Mouse (Mus musculus) heart, postnatal 10 days (tissue): Measurements from ENCODE around the gene Abraxas2. TPM values are rescaled to one million over a fixed set of nuclear protein-coding genes. Genes with fewer than 3 reads are reported as not detected.

Experiments used
- DNase-seq, 2 experiments: peaks; one replicate each; pipeline ENCODE4 v3.0.0; 2021
- intact Hi-C: fragments of 180-260 bp; cut with DNase I; formaldehyde crosslinking; loops from one replicate; pipeline ENCODE4 v1.15.1; 2025
- total RNA-seq, 2 experiments: library from RNA; stranded (reverse); gene quantifications; 2 replicates each; pipeline ENCODE4 v1.2.3; 2021

Gene Abraxas2
- total RNA-seq, 2 experiments from 2014 or later: 23.9 to 27.9 TPM

GRCm38 (mm10) chr7:132852173-132852844, 6.7 kb upstream of the Abraxas2 start, which contains the start of gene Eef1akmt2:
Gene Eef1akmt2 (minus strand): TSS chr7:132852673.
- intact Hi-C loops: loop anchor here (1.0 kb wide), 1 partner anchor 196 kb away; no protein-coding TSS in a partner anchor
- peak; percentile 87 to 88 for DNase-seq

GRCm38 (mm10) chr7:132853361-132853760, 5.7 kb upstream of the Abraxas2 start:
- DNase-seq: no peak
- intact Hi-C loops: no loop called here

- no peak for DNase-seq
- intact Hi-C loops: no loop called here
These were observed 5.1 kb upstream of the Abraxas2 start for GRCm38 (mm10) chr7:132853946-132854345.

GRCm38 (mm10) chr7:132856083-132856482, 2.9 kb upstream of the Abraxas2 start:
- intact Hi-C loops: no loop called here

GRCm38 (mm10) chr7:132858043-132858608, 899 bp upstream of the Abraxas2 start:
- no peak for DNase-seq
- intact Hi-C loops: no loop called here

More at GRCm38 (mm10) chr7:132856083-132856482, 2.9 kb upstream of the Abraxas2 start:
- DNase-seq: no peak

GRCm38 (mm10) chr7:132866316-132866715, 7.3 kb downstream of the Abraxas2 start:
- intact Hi-C loops: no loop called here
- no peak for DNase-seq

- no peak for DNase-seq
- intact Hi-C loops: no loop called here
These were observed 14.0 kb downstream of the Abraxas2 start for GRCm38 (mm10) chr7:132873043-132873442.

GRCm38 (mm10) chr7:132875391-132876086, 16.5 kb downstream of the Abraxas2 start:
- intact Hi-C loops: loop anchor here (5.0 kb wide), 1 partner anchor 112 kb away; no protein-coding TSS in a partner anchor
- no peak for DNase-seq

- intact Hi-C loops: loop anchor here (5.0 kb wide), 1 partner anchor 122 kb away; no protein-coding TSS in a partner anchor
- no peak for DNase-seq
These were observed 21.3 kb downstream of the Abraxas2 start for GRCm38 (mm10) chr7:132880276-132880675.

- DNase-seq: no peak
- intact Hi-C loops: loop anchor here (5.0 kb wide), 1 partner anchor 120 kb away; no protein-coding TSS in a partner anchor
These were observed 23.3 kb downstream of the Abraxas2 start for GRCm38 (mm10) chr7:132882343-132882742.

GRCm38 (mm10) chr7:132884031-132884430, 25.0 kb downstream of the Abraxas2 start:
- no peak for DNase-seq

GRCm38 (mm10) chr7:132887019-132887804, 28.2 kb downstream of the Abraxas2 start:
- intact Hi-C loops: no loop called here
- no peak for DNase-seq

More at GRCm38 (mm10) chr7:132884031-132884430, 25.0 kb downstream of the Abraxas2 start:
- intact Hi-C loops: loop anchor here (5.0 kb wide), 1 partner anchor 118 kb away; no protein-coding TSS in a partner anchor

GRCm38 (mm10) chr7:132888052-132888451, 29.0 kb downstream of the Abraxas2 start:
- intact Hi-C loops: no loop called here
- DNase-seq: no peak

- no peak for DNase-seq
- intact Hi-C loops: no loop called here
These were observed 29.7 kb downstream of the Abraxas2 start for GRCm38 (mm10) chr7:132888518-132889249.

- DNase-seq: no peak
- intact Hi-C loops: no loop called here
These were observed 30.7 kb downstream of the Abraxas2 start for GRCm38 (mm10) chr7:132889691-132890090.

- intact Hi-C loops: no loop called here
- DNase-seq: no peak
These were observed 31.2 kb downstream of the Abraxas2 start for GRCm38 (mm10) chr7:132890201-132890600.

- intact Hi-C loops: no loop called here
- DNase-seq: peak; percentile 45 to 58
These were observed 32.7 kb downstream of the Abraxas2 start for GRCm38 (mm10) chr7:132891561-132892310.

- intact Hi-C loops: no loop called here
These were observed 33.3 kb downstream of the Abraxas2 start for GRCm38 (mm10) chr7:132892311-132892661.

GRCm38 (mm10) chr7:132892806-132893205, 33.8 kb downstream of the Abraxas2 start:
- DNase-seq: no peak
- intact Hi-C loops: no loop called here

More at GRCm38 (mm10) chr7:132892311-132892661, 33.3 kb downstream of the Abraxas2 start:
- DNase-seq: peak in 1 of 2 experiments; percentile 22
